Mouse (Mus musculus) mouse embryonic stem cell (cell line): ENCODE measurements around the gene Psmd14.

Experiments
- in situ Hi-C, 2 experiments: fragments of 300-500 bp; cut with MboI; formaldehyde crosslinking; loops; 1 replicate in 1 of 2; 3 replicates in 1 of 2; pipeline ENCODE4 v1.14.3; 2019 to 2020; ENCODE audit warnings: low sequenced_read_pairs in 2 of 2, low pct_unique_long_range_greater_than_20kb in 1 of 2, mixed read lengths in 1 of 2; ENCODE audit not compliant: unreplicated experiment in 1 of 2

Psmd14 gene

GRCm38 (mm10) chr2:61751286-61751685 is 39.8 kb downstream of the Psmd14 start:
- in situ Hi-C loops: no loop called here

- in situ Hi-C loops: no loop called here
These were observed 40.9 kb downstream of the Psmd14 start for GRCm38 (mm10) chr2:61752362-61752761.

GRCm38 (mm10) chr2:61754989-61755388 is 43.5 kb downstream of the Psmd14 start:
- in situ Hi-C loops: no loop called here

GRCm38 (mm10) chr2:61759234-61759855 is 47.9 kb downstream of the Psmd14 start:
- in situ Hi-C loops: no loop called here

GRCm38 (mm10) chr2:61760044-61760443 is 48.5 kb downstream of the Psmd14 start:
- in situ Hi-C loops: no loop called here

GRCm38 (mm10) chr2:61764470-61765105 is 53.1 kb downstream of the Psmd14 start:
- in situ Hi-C loops: no loop called here

GRCm38 (mm10) chr2:61765526-61765925 is 54.0 kb downstream of the Psmd14 start:
- in situ Hi-C loops: no loop called here

GRCm38 (mm10) chr2:61780794-61781193 is 69.3 kb downstream of the Psmd14 start:
- in situ Hi-C loops: no loop called here

GRCm38 (mm10) chr2:61794960-61795359 is 83.5 kb downstream of the Psmd14 start:
- in situ Hi-C loops: no loop called here

- in situ Hi-C loops: no loop called here
These were observed 86.6 kb downstream of the Psmd14 start for GRCm38 (mm10) chr2:61798048-61798447.

GRCm38 (mm10) chr2:61802656-61803251 is 91.3 kb downstream of the Psmd14 start, which contains the start of gene Tbr1:
Gene Tbr1 (plus strand): TSS chr2:61802930.
- in situ Hi-C loops: no loop called here

GRCm38 (mm10) chr2:61803443-61804367 is 92.2 kb downstream of the Psmd14 start:
- in situ Hi-C loops: no loop called here

GRCm38 (mm10) chr2:61804382-61804840 is 92.9 kb downstream of the Psmd14 start:
- in situ Hi-C loops: no loop called here

- in situ Hi-C loops: no loop called here
These were observed 93.5 kb downstream of the Psmd14 start for GRCm38 (mm10) chr2:61804841-61805540.

- in situ Hi-C loops: no loop called here
These were observed 94.2 kb downstream of the Psmd14 start for GRCm38 (mm10) chr2:61805541-61806345.

- in situ Hi-C loops: no loop called here
These were observed 94.9 kb downstream of the Psmd14 start for GRCm38 (mm10) chr2:61806346-61806825.

- in situ Hi-C loops: no loop called here
These were observed 95.7 kb downstream of the Psmd14 start for GRCm38 (mm10) chr2:61807151-61807550.
